Mouse (Mus musculus) liver, adult (tissue): ENCODE measurements around the gene Serpinb7.

Source experiments
- GATA4 ChIP-seq: IDR thresholded peaks from 2 replicates; pipeline ENCODE4 v1.6.1; 2014; ENCODE audit warnings: mild to moderate bottlenecking, low read length; ENCODE audit not compliant: insufficient replicate concordance

The Serpinb7 gene

GRCm38 (mm10) chr1:107399355-107399754, at the start of gene Serpinb7:
TSS of gene Serpinb7 (plus strand) at chr1:107399655.
- no peak for TF ChIP-seq GATA4

- no peak for TF ChIP-seq GATA4
Observed at GRCm38 (mm10) chr1:107350392-107350791, 49.1 kb upstream of the Serpinb7 start.

- no peak for TF ChIP-seq GATA4
Observed at GRCm38 (mm10) chr1:107351115-107351514, 48.3 kb upstream of the Serpinb7 start.

DNA sequence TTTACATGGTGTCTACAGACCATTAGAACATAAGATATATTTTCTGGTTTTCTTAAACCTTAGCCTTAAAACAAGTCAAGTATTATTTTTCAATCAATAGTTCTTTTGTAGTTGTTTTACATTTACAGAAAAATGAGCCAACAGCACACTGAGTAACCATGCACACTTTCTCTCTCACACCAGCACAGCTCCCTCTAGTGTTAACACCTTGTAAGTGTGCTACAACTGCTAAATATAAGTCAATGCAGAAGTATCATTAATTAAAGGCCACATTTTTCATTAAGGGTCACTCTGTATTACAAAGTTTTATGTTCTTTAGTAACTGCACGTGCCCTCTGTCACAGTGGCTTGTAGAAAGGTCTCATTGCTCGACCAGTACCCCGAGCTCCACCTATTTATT, 46.4 kb upstream of the Serpinb7 start:
- TF ChIP-seq GATA4, result no peak

GRCm38 (mm10) chr1:107360898-107361297, 38.6 kb upstream of the Serpinb7 start, which contains the start of gene Serpinb11:
TSS of gene Serpinb11 (plus strand) at chr1:107361198.
- TF ChIP-seq GATA4, result no peak

GRCm38 (mm10) chr1:107365973-107366372, 33.5 kb upstream of the Serpinb7 start:
- TF ChIP-seq GATA4, result no peak

- TF ChIP-seq GATA4, result no peak
Observed at GRCm38 (mm10) chr1:107368944-107369343, 30.5 kb upstream of the Serpinb7 start.

DNA sequence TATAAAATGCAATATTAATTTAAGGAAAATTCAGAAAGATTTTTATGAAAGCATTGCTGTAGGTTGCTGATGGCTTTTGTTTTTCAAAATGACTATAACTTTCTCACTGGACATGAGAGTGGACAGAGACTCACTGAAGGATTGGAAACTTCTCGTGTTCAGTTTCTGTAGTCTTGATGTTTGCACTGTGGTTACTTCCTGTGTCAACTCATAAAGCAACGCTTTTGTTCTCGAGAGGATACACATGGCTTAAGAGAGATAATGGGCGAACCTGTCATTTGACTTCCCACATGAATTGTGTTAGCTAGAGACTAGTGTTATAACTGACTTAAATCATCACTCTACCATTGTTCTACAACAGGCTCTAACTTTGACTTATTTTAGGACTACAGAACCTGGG, 22.5 kb upstream of the Serpinb7 start:
- no peak for TF ChIP-seq GATA4

GRCm38 (mm10) chr1:107378368-107378767, 21.1 kb upstream of the Serpinb7 start:
- TF ChIP-seq GATA4, result no peak

GRCm38 (mm10) chr1:107381491-107381890, 18.0 kb upstream of the Serpinb7 start:
- no peak for TF ChIP-seq GATA4

GRCm38 (mm10) chr1:107382404-107382803, 17.1 kb upstream of the Serpinb7 start:
- no peak for TF ChIP-seq GATA4

- no peak for TF ChIP-seq GATA4
Observed at GRCm38 (mm10) chr1:107384532-107384931, 14.9 kb upstream of the Serpinb7 start.

GRCm38 (mm10) chr1:107389753-107390152, 9.7 kb upstream of the Serpinb7 start:
- TF ChIP-seq GATA4, result no peak

- TF ChIP-seq GATA4, result no peak
Observed at GRCm38 (mm10) chr1:107397481-107397880, 2.0 kb upstream of the Serpinb7 start.

DNA sequence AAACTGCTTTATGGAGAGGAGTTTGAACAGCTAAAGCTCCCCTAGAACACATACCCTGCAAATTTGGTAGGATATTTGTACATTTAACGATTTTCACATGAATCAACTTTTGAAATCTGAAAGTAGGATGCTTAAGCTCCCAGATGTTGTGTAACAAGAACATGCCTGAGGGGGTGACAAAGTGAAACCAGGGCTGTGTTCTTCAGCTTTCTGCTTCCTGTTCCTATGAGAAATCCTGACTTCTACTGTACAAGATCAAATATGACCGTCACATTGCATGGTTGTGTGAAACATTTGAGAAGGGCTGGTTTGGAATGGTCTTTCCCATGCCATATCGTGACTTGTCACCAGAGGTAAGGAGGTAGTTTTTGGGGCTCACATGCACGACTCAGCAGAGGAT, 2.6 kb downstream of the Serpinb7 start:
- no peak for TF ChIP-seq GATA4

GRCm38 (mm10) chr1:107414650-107415049, 15.2 kb downstream of the Serpinb7 start:
- no peak for TF ChIP-seq GATA4

DNA sequence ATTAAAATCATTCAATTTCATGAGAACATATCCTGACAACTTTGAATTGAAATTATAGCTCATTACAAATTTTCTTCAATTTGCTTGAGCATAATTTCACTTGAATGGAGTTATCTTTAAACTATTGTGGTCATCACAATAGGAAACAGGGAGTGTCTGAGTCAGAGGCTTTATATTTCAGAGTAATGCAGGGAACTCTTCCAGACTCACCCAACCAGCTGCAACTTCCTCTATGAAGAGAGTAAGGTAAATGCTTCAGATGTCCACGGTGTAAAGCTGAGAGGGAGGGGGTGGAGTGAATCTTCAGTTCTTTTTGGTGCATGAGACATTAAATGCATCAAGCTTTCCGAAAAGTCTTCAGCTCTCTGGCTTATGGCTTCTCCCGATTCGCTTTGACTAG, 23.0 kb downstream of the Serpinb7 start:
- no peak for TF ChIP-seq GATA4

GRCm38 (mm10) chr1:107431253-107431652, 31.8 kb downstream of the Serpinb7 start:
- no peak for TF ChIP-seq GATA4
